In the genomic region with DNA sequence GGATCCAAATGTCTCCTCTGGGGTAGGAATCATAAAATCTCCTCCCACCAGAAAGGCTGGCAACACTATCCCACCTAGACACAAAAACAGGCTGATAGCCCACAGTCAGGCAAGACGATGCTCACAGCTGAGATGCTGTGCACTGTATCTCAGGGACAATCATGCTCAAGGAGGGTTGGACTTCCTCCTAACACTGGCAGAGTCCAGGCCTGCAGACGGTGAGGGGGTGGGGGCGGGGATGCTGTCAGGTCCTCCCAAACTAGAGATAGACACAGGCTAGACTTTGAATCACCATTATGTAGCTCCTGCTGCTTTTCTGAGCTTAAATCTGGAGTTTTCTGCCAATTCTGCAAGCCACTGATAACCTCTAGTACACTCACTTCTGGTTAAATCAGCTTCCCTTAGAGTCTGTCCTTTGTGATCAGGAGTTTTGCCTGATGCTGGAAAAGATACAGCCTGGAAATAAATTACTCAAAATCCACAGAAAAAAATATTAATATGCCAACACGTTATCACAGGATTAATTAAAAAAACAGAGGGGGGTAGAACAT, we compare ENCODE assay signal across 24 mouse cellular contexts.
DNase-seq lines count a peak whose midpoint lies in the region; ATAC-seq and TF ChIP-seq lines count a peak whose summit lies in the region.
"Had no signal": no experiment of that assay in that cellular context is flagged by ENCODE, and none has a peak within 500 bp of the region (broad histone marks: within the 10 kb centered on the region; RNA-seq: fewer than 3 reads in every experiment).

No protein-coding gene starts in this region.

- intact Hi-C loops in heart, postnatal 10 days (cut with DNase I): no loop called here

- peaks cover 3% of the 10 kb centered on the region; the same call in 1 of the 2 replicates for H3K9me3 ChIP-seq in heart, embryonic 11.5 days (replicated peaks; ENCODE audit: control insufficient read depth, low read length)
- peaks cover 6% of the 10 kb centered on the region for H3K9me3 ChIP-seq in G1E (replicated peaks)
- peaks cover 6% of the 10 kb centered on the region for H3K9me3 ChIP-seq in hindbrain, embryonic 12.5 days (replicated peaks)
- H3K9me3 ChIP-seq: heart, embryonic 15.5 days; liver, embryonic 15.5 days had no signal

- no peak for DNase-seq in heart, postnatal 10 days
- no peak for DNase-seq in G1E (ENCODE audit: low spot score)
- DNase-seq in layer of hippocampus, postnatal 25 days (ENCODE audit: extremely low spot score in 1 of 2, low spot score in 1 of 2): no peak
- DNase-seq: adrenal gland, postnatal 25 days; B cell, adult 2 months; gastrocnemius, postnatal 25 days; heart, postnatal 4 days; midbrain, embryonic 14.5 days; right cerebral cortex, postnatal 25 days; spleen, adult 18-20 months had no signal

- no peaks in the 10 kb centered on the region for H3K36me3 ChIP-seq in heart, embryonic 11.5 days (ENCODE audit: control insufficient read depth, insufficient read depth, low read length)
- H3K36me3 ChIP-seq in G1E (replicated peaks): no peaks in the 10 kb centered on the region
- no peaks in the 10 kb centered on the region for H3K36me3 ChIP-seq in hindbrain, embryonic 12.5 days
- H3K36me3 ChIP-seq: forebrain, embryonic 10.5 days; heart, embryonic 15.5 days; limb, embryonic 13.5 days; liver, embryonic 15.5 days; neural tube, embryonic 13.5 days had no signal

- H3K27me3 ChIP-seq in heart, embryonic 11.5 days (ENCODE audit: control insufficient read depth, insufficient read depth, low read length): 0 out of 2 replicates have a peak, but pooled peaks cover 3% of the 10 kb centered on the region
- H3K27me3 ChIP-seq in G1E (ENCODE audit: insufficient read depth, low read length): peaks cover 15% of the 10 kb centered on the region; the same call in 1 of the 2 replicates
- H3K27me3 ChIP-seq in hindbrain, embryonic 12.5 days: no peaks in the 10 kb centered on the region
- H3K27me3 ChIP-seq: CH12.LX; heart, embryonic 15.5 days; liver, embryonic 15.5 days; neural tube, embryonic 13.5 days had no signal

- H3K4me3 ChIP-seq in heart, embryonic 11.5 days (ENCODE audit: low read depth, low read length): no peak overlapping the region
- no peak overlapping the region for H3K4me3 ChIP-seq in G1E (ENCODE audit: low read depth, low read length)
- H3K4me3 ChIP-seq in hindbrain, embryonic 12.5 days: no peak overlapping the region
- H3K4me3 ChIP-seq: forebrain, embryonic 10.5 days; heart, embryonic 15.5 days; limb, embryonic 13.5 days; liver, embryonic 15.5 days; neural tube, embryonic 13.5 days had no signal

- H3K9ac ChIP-seq in heart, embryonic 11.5 days (ENCODE audit: low read depth, low read length): no peak overlapping the region
- no peak overlapping the region for H3K9ac ChIP-seq in hindbrain, embryonic 12.5 days
- H3K9ac ChIP-seq: heart, embryonic 15.5 days; limb, embryonic 13.5 days; liver, embryonic 15.5 days; neural tube, embryonic 13.5 days had no signal

- H3K4me1 ChIP-seq in heart, embryonic 11.5 days (ENCODE audit: control insufficient read depth, insufficient read depth, low read length): peaks cover 7% of the 10 kb centered on the region
- peaks cover 20% of the 10 kb centered on the region for H3K4me1 ChIP-seq in G1E (ENCODE audit: insufficient read depth, low read depth, low read length)
- peaks cover 22% of the 10 kb centered on the region for H3K4me1 ChIP-seq in hindbrain, embryonic 12.5 days

- WGBS in heart, embryonic 11.5 days (ENCODE audit: insufficient replicate concordance): 37% methylated on average over 4 of the region's 4 CpGs
- WGBS in hindbrain, embryonic 12.5 days: 41% methylated on average over 4 of the region's 4 CpGs

- no peak overlapping the region for H3K4me2 ChIP-seq in heart, embryonic 11.5 days
- no peak overlapping the region for H3K4me2 ChIP-seq in hindbrain, embryonic 12.5 days (replicated peaks)
- H3K4me2 ChIP-seq: heart, embryonic 15.5 days; limb, embryonic 13.5 days; liver, embryonic 15.5 days; neural tube, embryonic 13.5 days had no signal

- no peak for TF ChIP-seq CTCF in G1E (IDR thresholded peaks at IDR 0.05; ENCODE audit: low read depth, low read length)

- H3K27ac ChIP-seq in heart, embryonic 11.5 days (ENCODE audit: low read depth, low read length): no peak overlapping the region
- H3K27ac ChIP-seq in hindbrain, embryonic 12.5 days: no peak overlapping the region
- H3K27ac ChIP-seq: heart, embryonic 15.5 days; kidney, postnatal 0 days; limb, embryonic 13.5 days; liver, embryonic 15.5 days; macrophage; neural tube, embryonic 13.5 days had no signal

- 0 out of 2 replicates have a peak, but pooled peaks have one; percentile 44 for ATAC-seq in heart, embryonic 11.5 days (replicated peaks; ENCODE audit: insufficient number of reproducible peaks, low FRiP score, low TSS enrichment)
- peak; percentile 40; the same call in 1 of the 2 replicates for ATAC-seq in G1E (ENCODE audit: extremely low read depth, insufficient number of reproducible peaks, low FRiP score, poor library complexity, severe bottlenecking)
- ATAC-seq in common myeloid progenitor, adult 5-6 weeks (replicated peaks; ENCODE audit: low read depth, poor library complexity, severe bottlenecking): peak; percentile 60
- peak; percentile 72 for ATAC-seq in megakaryocyte-erythroid progenitor cell, adult 5-6 weeks (replicated peaks; ENCODE audit: low FRiP score, low TSS enrichment, poor library complexity, severe bottlenecking)
- ATAC-seq in hindbrain, embryonic 12.5 days (ENCODE audit: low FRiP score): no peak
- ATAC-seq: forebrain, embryonic 16.5 days; intestine, postnatal 0 days had no signal
